Mouse (Mus musculus) G1E (cell line): Measurements from ENCODE around the gene Cdc37l1.

Experiments
- CTCF ChIP-seq: IDR thresholded peaks from 2 replicates; pipeline ENCODE4 v1.5.1; 2012; ENCODE audit warnings: low read depth, low read length, inconsistent platforms, mixed read lengths
- GATA1 ChIP-seq: IDR thresholded peaks from 2 replicates; pipeline ENCODE4 v1.6.1; 2012; ENCODE audit warnings: borderline replicate concordance, low read length, inconsistent platforms, mixed read lengths
- GATA2 ChIP-seq: IDR thresholded peaks from 2 replicates; pipeline ENCODE4 v1.6.1; 2012; ENCODE audit warnings: low read depth, low read length, inconsistent platforms, borderline replicate concordance
- POLR2AphosphoS5 ChIP-seq: IDR thresholded peaks from 2 replicates; pipeline ENCODE4 v1.6.1; 2012; ENCODE audit warnings: low read depth, low read length, inconsistent platforms; ENCODE audit not compliant: insufficient replicate concordance

- TF ChIP-seq POLR2AphosphoS5 (no peak), CTCF (peak; percentile 25; the same call in 1 of the 2 replicates), GATA1 (no peak), GATA2 (no peak)
These were observed 15.1 kb upstream of the Cdc37l1 start for GRCm38 (mm10) chr19:28974862-28975611.
